Mouse (Mus musculus) olfactory bulb, adult 2 months (tissue): ENCODE results near the gene H2-Ab1.

Experiments used
- CTCF ChIP-seq: fragments of 200-500 bp; IDR thresholded peaks from 2 replicates; pipeline ENCODE4 v1.5.1; 2012; ENCODE audit warnings: low read depth, mild to moderate bottlenecking, low read length, moderate library complexity; ENCODE audit not compliant: insufficient read depth
- POLR2A ChIP-seq: fragments of 200-500 bp; IDR thresholded peaks from 2 replicates; pipeline ENCODE4 v1.6.1; 2012; ENCODE audit warnings: mild to moderate bottlenecking, low read depth, low read length, moderate library complexity; ENCODE audit not compliant: insufficient read depth

- no peak for TF ChIP-seq CTCF
- TF ChIP-seq POLR2A: no peak
These were observed 40.1 kb upstream of the H2-Ab1 start for GRCm38 (mm10) chr17:34217216-34217928.
